Mouse (Mus musculus) G1E (cell line): Measurements from ENCODE around the gene Syt16. TPM values are rescaled to one million over a fixed set of nuclear protein-coding genes. Genes with fewer than 3 reads are reported as not detected.

Experiments used
- ATAC-seq: 2 replicates; pipeline ENCODE4 v1.8.0; 2016; ENCODE audit warnings: mild to moderate bottlenecking; ENCODE audit not compliant: insufficient number of reproducible peaks, poor library complexity, low FRiP score, severe bottlenecking; ENCODE audit errors: extremely low read depth
- DNase-seq: peaks from one replicate; pipeline ENCODE4 v3.0.0; 2012; ENCODE audit warnings: low spot score
- H3K27me3 ChIP-seq: 2 replicates; pipeline ENCODE4 v1.6.1; 2012; ENCODE audit warnings: mild to moderate bottlenecking, low read length, inconsistent platforms; ENCODE audit not compliant: insufficient read depth
- H3K36me3 ChIP-seq: replicated peaks from 2 replicates; pipeline ENCODE3; 2012; ENCODE audit warnings: mild to moderate bottlenecking, inconsistent platforms
- H3K4me1 ChIP-seq: 2 replicates; pipeline ENCODE4 v1.6.1; 2012; ENCODE audit warnings: low read depth, low read length, inconsistent platforms, mixed read lengths; ENCODE audit not compliant: insufficient read depth
- H3K4me3 ChIP-seq: 2 replicates; pipeline ENCODE4 v1.5.1; 2012; ENCODE audit warnings: low read depth, mild to moderate bottlenecking, inconsistent platforms, low read length, moderate library complexity, mixed read lengths
- H3K9me3 ChIP-seq: replicated peaks from 2 replicates; pipeline ENCODE4 v1.6.1; 2012; ENCODE audit warnings: inconsistent platforms
- CTCF ChIP-seq: IDR thresholded peaks from 2 replicates; pipeline ENCODE4 v1.5.1; 2012; ENCODE audit warnings: low read depth, low read length, inconsistent platforms, mixed read lengths
- GATA1 ChIP-seq: IDR thresholded peaks from 2 replicates; pipeline ENCODE4 v1.6.1; 2012; ENCODE audit warnings: borderline replicate concordance, low read length, inconsistent platforms, mixed read lengths
- GATA2 ChIP-seq: IDR thresholded peaks from 2 replicates; pipeline ENCODE4 v1.6.1; 2012; ENCODE audit warnings: low read depth, low read length, inconsistent platforms, borderline replicate concordance
- POLR2AphosphoS5 ChIP-seq: IDR thresholded peaks from 2 replicates; pipeline ENCODE4 v1.6.1; 2012; ENCODE audit warnings: low read depth, low read length, inconsistent platforms; ENCODE audit not compliant: insufficient replicate concordance
- TAL1 ChIP-seq: conservative IDR thresholded peaks from 2 replicates; pipeline ENCODE4 v1.6.1; 2012; ENCODE audit warnings: low read depth, low read length, inconsistent platforms, mixed read lengths
- polyA plus RNA-seq: library from polyadenylated mRNA; stranded (reverse); fragments of >175 nt; gene quantifications from 2 replicates; pipeline ENCODE4 v1.2.3, GENCODE M21; 2012
- total RNA-seq, 2 experiments: library from RNA; stranded (forward) in 1 of 2; stranded (reverse) in 1 of 2; fragments of 200-1000 nt in 1 of 2; fragments of >200 nt in 1 of 2; fragmentation: Nextera tagmentation in 1 of 2; gene quantifications; 2 replicates each; pipeline ENCODE4 v1.2.3; 2014 to 2017

The Syt16 gene
- total and polyA plus RNA-seq, 3 experiments, result 0.11 TPM; not detected in 2

DNA sequence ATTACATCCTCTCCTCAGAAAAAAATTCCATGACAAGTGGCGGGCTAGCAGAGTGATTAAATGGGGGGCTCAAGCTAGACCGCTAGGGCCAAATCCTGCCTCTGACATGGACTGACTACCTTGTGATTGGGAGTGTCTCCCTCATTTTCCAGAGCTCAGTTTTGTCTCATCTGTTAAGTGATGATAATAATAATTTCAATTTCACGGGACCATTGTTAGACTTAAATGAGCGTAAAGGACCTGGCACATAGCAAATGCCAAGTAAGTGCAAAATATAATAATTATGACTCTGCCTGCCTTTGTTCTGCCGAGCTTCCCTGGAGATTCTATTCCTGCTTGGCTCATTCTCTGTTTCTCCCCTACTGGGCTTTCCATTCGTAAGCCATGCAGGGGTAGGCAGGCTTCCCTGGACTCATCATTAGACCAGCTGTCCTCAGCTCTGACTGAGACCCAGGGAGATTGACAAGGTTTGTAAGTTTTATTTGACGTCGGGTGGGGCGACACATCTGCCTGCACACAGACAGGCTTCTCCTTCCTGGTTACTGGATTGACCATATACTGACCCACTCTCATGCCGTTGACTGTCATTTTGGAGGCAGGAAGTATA lies 112.1 kb downstream of the Syt16 start:
- Histone ChIP-seq H3K4me3 (no peak overlapping the region), H3K36me3 (no peaks in the 10 kb centered on the region), H3K9me3 (no peaks in the 10 kb centered on the region), H3K27me3 (no peaks in the 10 kb centered on the region), H3K4me1 (no peaks in the 10 kb centered on the region)
- TF ChIP-seq GATA1, result no peak
- TF ChIP-seq TAL1, result no peak
- TF ChIP-seq CTCF, result no peak
- DNase-seq (no peak), ATAC-seq (no peak)

DNA sequence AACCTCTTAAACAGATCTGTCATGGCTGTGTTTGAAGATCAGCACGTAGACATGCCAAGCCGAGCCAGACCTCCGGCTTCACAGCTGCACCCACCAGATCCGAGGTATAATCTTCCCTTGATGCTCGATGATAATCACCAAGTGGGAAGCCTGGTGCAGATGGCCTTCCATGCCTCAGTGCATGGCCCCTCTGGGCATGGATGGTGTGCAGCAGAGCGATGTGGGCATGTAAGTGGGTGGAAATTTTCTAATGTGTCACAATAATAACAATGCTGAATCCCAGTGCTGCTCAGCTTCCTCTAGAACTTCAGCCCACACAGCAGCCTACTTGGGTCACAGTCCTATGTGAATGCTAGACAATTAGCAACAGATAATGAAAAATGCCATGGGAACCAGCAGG lies 119.4 kb downstream of the Syt16 start:
- Histone ChIP-seq H3K4me3 (no peak overlapping the region), H3K36me3 (no peaks in the 10 kb centered on the region), H3K27me3 (no peaks in the 10 kb centered on the region), H3K4me1 (no peaks in the 10 kb centered on the region), H3K9me3 (peaks cover 3% of the 10 kb centered on the region)
- TF ChIP-seq GATA1, result no peak
- no peak for TF ChIP-seq POLR2AphosphoS5
- no peak for TF ChIP-seq GATA2
- TF ChIP-seq CTCF, result no peak
- no peak for TF ChIP-seq TAL1
- ATAC-seq, result no peak
- no peak for DNase-seq

DNA sequence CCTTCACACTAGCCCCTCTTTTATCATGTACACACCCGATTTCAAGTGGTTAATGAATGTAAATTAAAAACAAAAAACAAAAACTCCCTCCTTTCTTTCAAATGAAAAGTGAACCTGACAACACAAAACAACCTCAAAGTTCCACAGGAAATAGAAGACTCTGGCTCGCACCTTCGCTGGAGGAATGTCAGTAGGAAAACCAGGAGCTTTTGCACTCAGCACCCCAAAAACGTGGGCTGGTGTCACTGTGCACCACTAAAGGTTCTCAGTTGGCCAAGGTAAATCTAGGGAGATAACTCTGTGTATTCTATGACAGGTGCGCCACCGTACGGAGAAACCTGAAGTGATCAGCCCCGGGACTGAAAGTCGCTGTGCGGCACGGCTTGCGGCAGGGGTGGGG lies 128.3 kb downstream of the Syt16 start:
- H3K27me3 ChIP-seq, result no peaks in the 10 kb centered on the region
- TF ChIP-seq GATA1 (no peak), GATA2 (no peak), POLR2AphosphoS5 (no peak), CTCF (no peak), TAL1 (no peak)
- H3K4me3 ChIP-seq, result no peak overlapping the region
- ATAC-seq (no peak), DNase-seq (no peak)
- peaks cover 4% of the 10 kb centered on the region for H3K9me3 ChIP-seq
- H3K4me1 ChIP-seq, result no peaks in the 10 kb centered on the region
- H3K36me3 ChIP-seq, result no peaks in the 10 kb centered on the region

DNA sequence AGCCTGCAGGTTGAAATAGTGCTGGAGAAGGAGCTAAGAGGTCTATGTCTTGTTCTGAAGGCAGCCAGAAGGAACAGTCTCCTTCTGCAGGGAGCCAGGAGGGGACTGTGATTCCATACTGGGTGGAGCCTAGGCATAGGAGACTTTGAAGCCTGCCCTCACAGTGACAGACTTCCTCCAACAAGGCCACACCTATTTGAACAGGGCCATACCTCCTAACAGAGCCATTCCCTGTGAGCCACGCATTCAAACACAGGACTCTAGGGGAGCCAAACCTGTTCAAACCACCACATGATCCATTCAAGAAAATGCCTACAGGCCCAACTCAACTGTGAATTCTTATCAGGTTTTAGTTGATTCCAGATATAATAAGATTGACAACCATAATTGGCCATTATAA lies 130.8 kb downstream of the Syt16 start:
- DNase-seq (no peak), ATAC-seq (no peak)
- Histone ChIP-seq H3K4me1 (no peaks in the 10 kb centered on the region), H3K4me3 (no peak overlapping the region), H3K9me3 (peaks cover 4% of the 10 kb centered on the region; the same call in 1 of the 2 replicates), H3K27me3 (no peaks in the 10 kb centered on the region), H3K36me3 (no peaks in the 10 kb centered on the region)
- no peak for TF ChIP-seq POLR2AphosphoS5
- no peak for TF ChIP-seq GATA1
- TF ChIP-seq CTCF, result no peak
- no peak for TF ChIP-seq GATA2
- TF ChIP-seq TAL1, result no peak

DNA sequence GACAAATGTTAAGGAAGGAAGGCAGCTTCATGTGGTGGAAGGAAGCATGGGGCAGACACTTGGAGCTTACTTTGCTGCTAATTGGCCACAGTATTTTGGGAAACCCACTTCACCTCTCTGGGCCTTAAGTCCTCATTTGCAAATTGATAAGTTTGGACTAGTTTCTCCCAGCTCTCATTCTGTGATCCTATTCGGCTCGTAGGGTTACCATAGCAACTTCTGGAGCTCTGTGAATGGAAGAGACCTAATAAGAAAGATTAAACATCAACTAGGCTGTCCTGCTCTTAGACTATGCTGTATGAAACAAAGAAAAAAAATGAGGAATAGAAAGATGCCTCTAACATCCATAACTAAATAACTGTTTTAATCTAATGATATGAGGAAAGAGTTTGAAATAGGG lies 134.3 kb downstream of the Syt16 start:
- no peak for ATAC-seq
- DNase-seq, result no peak
- Histone ChIP-seq H3K4me3 (no peak overlapping the region), H3K27me3 (no peaks in the 10 kb centered on the region), H3K36me3 (no peaks in the 10 kb centered on the region), H3K4me1 (no peaks in the 10 kb centered on the region), H3K9me3 (peaks cover 3% of the 10 kb centered on the region; the same call in 1 of the 2 replicates)
- TF ChIP-seq POLR2AphosphoS5 (no peak), CTCF (no peak), GATA1 (no peak), TAL1 (no peak), GATA2 (no peak)

DNA sequence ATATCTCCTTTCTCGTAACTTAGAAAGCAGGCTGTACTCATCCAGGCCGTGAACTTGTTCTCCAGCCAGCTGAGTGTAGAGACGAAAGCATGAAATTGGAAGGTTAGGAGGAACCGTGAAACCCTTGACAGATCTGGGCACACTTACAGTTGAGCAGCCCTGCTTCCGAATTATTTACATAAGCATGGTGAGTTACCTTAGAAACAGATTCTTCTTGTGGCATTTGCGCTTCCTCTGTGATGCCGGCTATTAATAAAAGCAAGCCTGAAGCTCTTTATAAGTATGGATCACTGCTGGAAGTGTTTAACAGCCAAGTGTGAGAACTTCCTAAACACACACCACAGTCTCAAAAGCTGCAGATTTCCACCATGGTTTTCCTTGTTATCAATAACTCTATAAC lies 144.7 kb downstream of the Syt16 start:
- DNase-seq, result no peak
- Histone ChIP-seq H3K27me3 (no peaks in the 10 kb centered on the region), H3K4me3 (no peak overlapping the region), H3K4me1 (no peaks in the 10 kb centered on the region), H3K36me3 (no peaks in the 10 kb centered on the region), H3K9me3 (no peaks in the 10 kb centered on the region; the same call in 1 of the 2 replicates)
- ATAC-seq, result no peak
- TF ChIP-seq GATA2 (no peak), POLR2AphosphoS5 (no peak), CTCF (no peak), GATA1 (no peak), TAL1 (no peak)
